Mouse (Mus musculus): ENCODE measurements at regions not wholly inside any gene's neighbourhood (a gene's known extent, or its start where the extent isn't known, plus 50 kb on each side); places are given as distances from the start of the nearest gene placed in this dataset.

DNA sequence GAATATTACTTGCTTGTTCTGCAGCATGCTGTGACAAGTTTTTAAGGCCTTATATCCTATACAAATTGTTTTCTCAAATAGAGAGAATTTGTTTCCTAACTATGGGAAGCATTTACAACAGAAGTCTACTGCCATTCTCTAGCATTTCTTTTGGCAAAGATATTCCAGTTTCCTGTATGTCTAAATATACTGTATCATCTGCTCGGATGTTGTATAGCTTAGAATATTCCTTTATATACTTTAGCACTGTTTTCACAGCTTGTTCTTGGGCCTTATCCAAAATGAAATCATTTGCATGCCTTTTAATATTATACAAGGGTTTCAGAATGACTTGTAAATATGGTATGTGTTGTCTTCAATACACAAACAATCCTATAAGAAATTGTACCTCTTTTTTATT, 92.1 kb upstream of the Ins2 start:
- 73% methylated on average over 1 of the region's 1 CpGs for WGBS
- Histone ChIP-seq H3K4me2 (no peak overlapping the region), H3K9ac (no peak overlapping the region), H3K27me3 (ENCODE audit: insufficient read depth, low read length) (no peaks in the 10 kb centered on the region), H3K27ac (ENCODE audit: low read depth) (no peak overlapping the region), H3K9me3 (ENCODE audit: low read depth, low read length) (no peaks in the 10 kb centered on the region), H3K4me1 (ENCODE audit: insufficient read depth) (no peaks in the 10 kb centered on the region), H3K4me3 (ENCODE audit: low read depth, low read length) (no peak overlapping the region), H3K36me3 (ENCODE audit: insufficient read depth) (no peaks in the 10 kb centered on the region)
- ATAC-seq (ENCODE audit: insufficient read depth), result no peak
- no peak for TF ChIP-seq CTCF (IDR thresholded peaks at IDR 0.05; ENCODE audit: low read depth)
- DNase-seq, result no peak

- H3K27me3 ChIP-seq (ENCODE audit: insufficient read depth, low read length), result no peaks in the 10 kb centered on the region
- H3K9me3 ChIP-seq (ENCODE audit: low read depth, low read length), result no peaks in the 10 kb centered on the region
- no peak overlapping the region for H3K27ac ChIP-seq (ENCODE audit: low read depth)
- DNase-seq (no peak), ATAC-seq (ENCODE audit: insufficient read depth) (no peak)
- 29% methylated on average over 2 of the region's 2 CpGs for WGBS
- H3K4me2 ChIP-seq, result no peak overlapping the region
- no peaks in the 10 kb centered on the region for H3K4me1 ChIP-seq (ENCODE audit: insufficient read depth)
- no peak for TF ChIP-seq CTCF (IDR thresholded peaks at IDR 0.05; ENCODE audit: low read depth)
- no peak overlapping the region for H3K9ac ChIP-seq
- no peaks in the 10 kb centered on the region for H3K36me3 ChIP-seq (ENCODE audit: insufficient read depth)
- H3K4me3 ChIP-seq (ENCODE audit: low read depth, low read length), result no peak overlapping the region
Measured at GRCm38 (mm10) chr7:142830969-142831673, 87.9 kb upstream of the Ins2 start.

GRCm38 (mm10) chr7:142810711-142811110, 67.5 kb upstream of the Ins2 start:
- H3K4me3 ChIP-seq (ENCODE audit: low read depth, low read length), result no peak overlapping the region
- DNase-seq (no peak), ATAC-seq (ENCODE audit: insufficient read depth) (no peak)
- TF ChIP-seq CTCF (IDR thresholded peaks at IDR 0.05; ENCODE audit: low read depth), result no peak
- no peaks in the 10 kb centered on the region for H3K36me3 ChIP-seq (ENCODE audit: insufficient read depth)
- no peaks in the 10 kb centered on the region for H3K9me3 ChIP-seq (ENCODE audit: low read depth, low read length)
- H3K27me3 ChIP-seq (ENCODE audit: insufficient read depth, low read length), result no peaks in the 10 kb centered on the region
- no peak overlapping the region for H3K4me2 ChIP-seq
- 69% methylated on average over 4 of the region's 4 CpGs for WGBS
- no peak overlapping the region for H3K9ac ChIP-seq
- no peaks in the 10 kb centered on the region for H3K4me1 ChIP-seq (ENCODE audit: insufficient read depth)
- no peak overlapping the region for H3K27ac ChIP-seq (ENCODE audit: low read depth)

GRCm38 (mm10) chr7:142799424-142799823, 56.2 kb upstream of the Ins2 start:
- WGBS, result 24% methylated on average over 6 of the region's 6 CpGs

GRCm38 (mm10) chr7:142794481-142794880, 51.3 kb upstream of the Ins2 start:
- Histone ChIP-seq H3K9me3 (ENCODE audit: low read depth, low read length) (no peaks in the 10 kb centered on the region), H3K4me2 (no peak overlapping the region), H3K4me1 (ENCODE audit: insufficient read depth) (no peaks in the 10 kb centered on the region), H3K9ac (no peak overlapping the region), H3K27ac (ENCODE audit: low read depth) (no peak overlapping the region), H3K27me3 (ENCODE audit: insufficient read depth, low read length) (no peaks in the 10 kb centered on the region), H3K4me3 (ENCODE audit: low read depth, low read length) (no peak overlapping the region), H3K36me3 (ENCODE audit: insufficient read depth) (no peaks in the 10 kb centered on the region)
- ATAC-seq (ENCODE audit: insufficient read depth) (no peak), DNase-seq (no peak)
- no peak for TF ChIP-seq CTCF (IDR thresholded peaks at IDR 0.05; ENCODE audit: low read depth)
- WGBS, result 50% methylated on average over 2 of the region's 2 CpGs

More at GRCm38 (mm10) chr7:142799424-142799823, 56.2 kb upstream of the Ins2 start:
- no peaks in the 10 kb centered on the region for H3K36me3 ChIP-seq (ENCODE audit: insufficient read depth)
- no peak for ATAC-seq (ENCODE audit: insufficient read depth)
- DNase-seq, result peak; percentile 85
- peak; percentile 82 for TF ChIP-seq CTCF (IDR thresholded peaks at IDR 0.05; ENCODE audit: low read depth)
- H3K4me3 ChIP-seq (ENCODE audit: low read depth, low read length), result no peak overlapping the region
- H3K4me2 ChIP-seq, result no peak overlapping the region
- H3K27ac ChIP-seq (ENCODE audit: low read depth), result no peak overlapping the region
- no peaks in the 10 kb centered on the region for H3K4me1 ChIP-seq (ENCODE audit: insufficient read depth)
- H3K27me3 ChIP-seq (ENCODE audit: insufficient read depth, low read length), result no peaks in the 10 kb centered on the region
- H3K9me3 ChIP-seq (ENCODE audit: low read depth, low read length), result no peaks in the 10 kb centered on the region
- H3K9ac ChIP-seq, result no peak overlapping the region
